Mouse (Mus musculus) midbrain, embryonic 10.5 days (tissue): Measurements from ENCODE around the gene Fus. TPM values are rescaled to one million over a fixed set of nuclear protein-coding genes. Genes with fewer than 3 reads are reported as not detected.
"Not testable (repeated sequence)": the region's sequence is repeated elsewhere in the genome, so short reads cannot be mapped to it uniquely, and the experiment has no call there.

ENCODE experiments used
- DNase-seq: peaks from one replicate; pipeline ENCODE4 v3.0.0-alpha.2; 2017; ENCODE audit warnings: low spot score
- H3K27ac ChIP-seq: fragments of 300-500 bp; sonication (generic); replicated peaks from 2 replicates; pipeline ENCODE4 v1.5.1; 2016; ENCODE audit warnings: mild to moderate bottlenecking
- H3K27me3 ChIP-seq: fragments of 300-500 bp; sonication (generic); 2 replicates; pipeline ENCODE4 v1.6.1; 2016; ENCODE audit warnings: low read depth, mild to moderate bottlenecking; ENCODE audit not compliant: poor library complexity, severe bottlenecking
- H3K36me3 ChIP-seq: fragments of 300-500 bp; sonication (generic); 2 replicates; pipeline ENCODE4 v1.6.1; 2016; ENCODE audit warnings: mild to moderate bottlenecking, moderate library complexity
- H3K4me1 ChIP-seq: fragments of 300-500 bp; sonication (generic); 2 replicates; pipeline ENCODE4 v1.6.1; 2016
- H3K4me3 ChIP-seq: fragments of 300-500 bp; sonication (generic); 2 replicates; pipeline ENCODE4 v1.5.1; 2016; ENCODE audit warnings: mild to moderate bottlenecking, moderate library complexity
- H3K9me3 ChIP-seq: fragments of 300-500 bp; sonication (generic); replicated peaks from 2 replicates; pipeline ENCODE4 v1.6.1; 2016; ENCODE audit warnings: mild to moderate bottlenecking
- WGBS: fragments of 180-500 bp; shearing (Covaris S2); methylation state at CpG from one replicate; pipeline ENCODE4 v1.1.7; 2016; 5-methylcytosine and 5-hydroxymethylcytosine counted together
- polyA plus RNA-seq: library from polyadenylated mRNA; unstranded; fragments of >200 nt; fragmentation: Nextera tagmentation; extraction: Ambion mirVana; gene quantifications from 2 replicates; pipeline ENCODE4 v1.2.1, GENCODE M21; 2016

Gene Fus
- polyA plus RNA-seq, 1 experiment from 2014 or later = 336 TPM

DNA sequence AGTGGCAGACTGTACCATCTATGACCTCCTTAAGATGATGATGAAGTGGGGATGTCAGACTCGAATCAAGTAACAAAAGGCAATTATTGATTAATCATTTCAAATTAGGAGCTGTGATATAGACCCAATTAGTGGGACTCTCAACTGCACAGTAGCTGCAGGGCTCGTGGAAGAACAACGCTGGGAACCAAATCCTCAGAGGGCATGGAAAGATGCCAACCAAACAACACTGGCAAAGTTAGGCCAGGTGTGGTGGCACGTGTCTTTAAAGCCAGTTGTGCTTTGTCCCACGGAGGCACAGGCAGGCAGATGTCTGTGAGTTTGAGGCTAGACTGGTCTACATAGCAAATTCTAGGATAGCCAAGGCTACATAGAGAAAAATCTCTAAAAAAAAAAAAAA, 36.6 kb upstream of the Fus start:
- peaks cover 54% of the 10 kb centered on the region for H3K4me1 ChIP-seq
- H3K9me3 ChIP-seq = no peaks in the 10 kb centered on the region
- peaks cover 36% of the 10 kb centered on the region for H3K27me3 ChIP-seq
- DNase-seq = no peak
- 87% methylated on average over 5 of the region's 5 CpGs for WGBS
- H3K4me3 ChIP-seq = no peak overlapping the region
- H3K36me3 ChIP-seq = peaks cover 23% of the 10 kb centered on the region
- H3K27ac ChIP-seq = no peak overlapping the region

DNA sequence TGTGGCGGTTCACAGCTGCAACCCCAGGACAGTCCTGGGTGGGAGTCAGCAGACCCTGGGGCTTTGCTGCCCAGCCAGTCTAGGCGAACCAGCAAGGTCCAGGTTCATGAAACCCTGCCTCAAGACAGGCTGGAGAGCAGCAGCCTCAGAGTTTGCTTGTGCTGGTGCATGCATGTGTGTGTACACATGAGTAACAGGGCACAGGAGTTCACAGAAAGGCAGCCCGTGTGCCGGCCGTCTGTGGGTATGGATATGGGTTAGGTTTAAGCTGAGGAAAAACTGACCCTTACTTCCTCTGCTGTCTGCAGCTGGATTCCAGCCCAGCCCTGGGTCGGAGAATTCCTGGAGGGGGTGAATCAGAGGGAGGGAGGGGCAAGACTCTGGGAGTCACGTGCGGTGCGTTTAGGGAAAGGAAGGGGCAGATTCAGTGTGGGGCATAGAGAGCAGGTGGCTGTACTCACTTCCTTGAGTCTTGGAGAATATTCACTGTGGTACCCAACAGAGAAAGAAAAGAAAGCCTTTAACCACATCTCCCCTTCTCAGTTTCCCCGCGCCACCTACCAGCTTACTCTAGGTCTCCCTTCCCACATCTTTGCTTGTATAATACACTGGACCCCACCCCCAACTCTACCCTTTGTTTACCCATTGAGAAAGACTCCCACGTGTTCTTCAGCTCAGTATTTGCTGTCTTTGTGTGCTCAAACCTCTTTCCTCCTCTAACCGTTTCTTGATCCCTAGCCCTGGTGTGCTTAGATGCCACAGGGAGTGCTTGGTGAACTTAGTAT, 35.7 kb upstream of the Fus start:
- Histone ChIP-seq H3K27ac (peak overlapping the region; percentile 70), H3K4me1 (peaks cover 63% of the 10 kb centered on the region), H3K4me3 (no peak overlapping the region; the same call in 1 of the 2 replicates), H3K27me3 (peaks cover 41% of the 10 kb centered on the region), H3K9me3 (no peaks in the 10 kb centered on the region), H3K36me3 (peaks cover 14% of the 10 kb centered on the region)
- DNase-seq = peak; percentile 28
- WGBS = 35% methylated on average over 13 of the region's 13 CpGs

DNA sequence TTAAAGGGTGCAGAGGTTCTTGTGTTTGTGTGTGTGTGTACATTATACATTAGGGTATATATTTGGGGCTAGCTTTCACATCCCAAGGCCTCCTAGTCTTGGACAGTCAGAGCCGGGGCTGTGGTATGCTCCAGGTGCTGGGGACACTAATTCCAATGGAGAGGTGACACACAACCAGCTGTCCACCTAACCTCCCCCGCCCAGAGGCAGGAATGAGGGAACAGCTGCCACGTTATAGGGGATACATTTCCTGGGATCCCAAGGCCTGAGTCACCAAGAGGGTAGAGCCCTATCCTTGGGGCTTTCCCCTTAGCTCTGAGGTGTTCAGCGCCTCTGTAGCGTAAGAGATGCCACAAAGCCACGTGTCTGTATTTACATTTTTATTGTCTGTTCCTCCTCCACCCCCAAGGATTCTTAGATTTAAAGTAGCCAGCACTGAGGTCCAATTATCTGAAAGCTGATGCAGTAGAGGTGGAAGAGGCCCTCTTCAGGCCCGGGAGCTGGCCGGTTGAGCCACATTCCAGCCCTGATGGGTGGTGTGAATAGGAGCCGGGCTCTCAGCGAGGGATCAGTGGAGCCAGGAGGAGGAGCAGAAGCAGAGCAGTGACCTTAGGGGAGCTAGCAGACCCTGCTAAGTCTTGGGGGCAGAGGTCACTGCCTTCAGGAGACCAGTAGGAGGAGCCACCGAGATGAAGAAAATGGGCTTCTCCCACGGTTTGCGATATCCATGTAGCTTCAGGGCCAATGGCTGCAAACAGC, 34.8 kb upstream of the Fus start:
- Histone ChIP-seq H3K36me3 (0 out of 2 replicates have a peak, but pooled peaks cover 6% of the 10 kb centered on the region), H3K27me3 (peaks cover 39% of the 10 kb centered on the region), H3K9me3 (no peaks in the 10 kb centered on the region), H3K4me1 (peaks cover 63% of the 10 kb centered on the region), H3K27ac (peak overlapping the region; percentile 70), H3K4me3 (peak overlapping the region; percentile 11; the same call in 1 of the 2 replicates)
- WGBS = 11% methylated on average over 13 of the region's 13 CpGs
- DNase-seq = peak; percentile 57

DNA sequence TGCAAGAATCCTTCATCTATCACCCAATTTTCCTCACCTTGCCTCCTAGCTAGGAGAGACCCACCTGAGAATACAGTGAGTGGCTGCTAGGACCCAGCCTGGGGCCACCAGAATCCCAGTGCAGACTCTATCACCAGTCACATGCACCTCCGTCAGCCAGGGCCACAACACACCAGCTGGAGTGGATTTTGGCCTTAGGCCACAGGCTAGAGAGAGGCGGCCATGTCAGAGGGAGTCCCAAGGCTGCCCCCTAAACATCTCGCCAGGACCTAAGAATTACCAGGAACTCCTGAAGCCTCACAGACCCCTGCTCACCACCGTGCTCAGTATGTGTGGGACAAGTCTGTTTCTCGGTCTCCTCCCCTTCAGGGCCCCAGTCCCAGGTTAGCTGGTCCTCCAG, 33.2 kb upstream of the Fus start:
- Histone ChIP-seq H3K27me3 (peaks cover 23% of the 10 kb centered on the region), H3K9me3 (no peaks in the 10 kb centered on the region), H3K36me3 (no peaks in the 10 kb centered on the region), H3K4me3 (peak overlapping the region; percentile 18; the same call in 1 of the 2 replicates), H3K4me1 (peaks cover 59% of the 10 kb centered on the region), H3K27ac (peak overlapping the region; percentile 87; the same call in 1 of the 2 replicates)
- DNase-seq = no peak
- 86% methylated on average over 5 of the region's 5 CpGs for WGBS

DNA sequence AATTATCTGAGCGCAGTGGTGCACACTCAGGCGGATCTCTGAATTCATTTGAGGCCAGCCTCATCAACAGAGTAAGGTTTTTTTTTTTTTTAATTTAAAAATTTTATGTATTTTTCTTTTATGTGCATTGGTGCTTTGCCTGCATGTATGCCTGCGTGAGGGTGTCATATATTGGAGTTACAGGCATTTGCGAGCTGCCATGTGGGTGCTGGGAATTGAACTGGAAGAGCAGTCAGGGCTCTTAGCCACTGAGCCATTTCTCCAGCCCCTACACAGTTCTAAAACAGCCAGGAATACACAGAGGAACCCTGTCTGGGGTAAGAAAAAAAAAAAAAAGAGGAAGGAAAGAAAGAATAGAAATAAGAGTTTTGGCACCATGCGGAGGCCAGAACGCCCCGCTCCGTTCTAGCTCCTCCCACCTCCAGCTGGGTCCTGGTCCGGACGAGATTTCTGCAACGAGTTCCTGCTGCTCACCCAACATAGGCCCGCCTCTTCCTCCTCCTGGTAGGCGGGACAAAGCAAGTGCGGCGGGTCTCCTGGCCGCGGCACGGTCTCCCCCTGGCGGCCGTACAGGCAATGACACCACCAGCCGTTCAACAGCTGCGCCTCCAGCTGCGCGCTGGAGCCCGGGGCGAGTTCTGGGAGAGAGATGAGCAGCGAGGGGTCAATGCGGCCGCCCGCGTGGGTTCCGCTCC, 32.1 kb upstream of the Fus start:
- Histone ChIP-seq H3K9me3 (no peaks in the 10 kb centered on the region), H3K27ac (peak overlapping the region; percentile 87), H3K36me3 (no peaks in the 10 kb centered on the region), H3K27me3 (peaks cover 12% of the 10 kb centered on the region), H3K4me1 (peaks cover 52% of the 10 kb centered on the region), H3K4me3 (peak overlapping the region; percentile 70)
- DNase-seq = peak; percentile 94
- 7% methylated on average over 32 of the region's 32 CpGs for WGBS

DNA sequence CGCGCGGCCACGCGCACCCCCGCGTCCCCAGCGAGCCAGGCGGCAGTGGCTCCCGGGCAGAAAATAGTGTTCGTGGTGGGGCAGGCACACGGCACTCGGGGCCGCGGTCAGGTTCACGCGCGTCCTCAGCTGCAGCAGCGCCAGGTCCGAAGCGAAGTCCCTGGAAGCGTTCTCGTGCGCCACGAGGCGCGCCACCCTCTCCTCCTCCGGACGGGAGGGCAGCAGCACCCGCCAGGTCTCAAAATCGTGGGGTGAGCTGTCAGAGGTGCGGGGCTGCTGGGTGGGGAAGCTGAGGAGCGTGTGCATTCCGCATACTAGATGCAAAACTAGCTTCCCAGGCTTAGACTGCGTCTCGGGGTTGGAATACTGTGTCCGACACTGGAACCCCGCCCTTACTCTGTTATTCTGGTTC, 31.5 kb upstream of the Fus start:
- peak overlapping the region; percentile 70 for H3K4me3 ChIP-seq
- no peaks in the 10 kb centered on the region for H3K9me3 ChIP-seq
- H3K36me3 ChIP-seq = no peaks in the 10 kb centered on the region
- H3K27ac ChIP-seq = peak overlapping the region; percentile 87
- peaks cover 52% of the 10 kb centered on the region for H3K4me1 ChIP-seq
- no peak for DNase-seq
- WGBS = under 1% methylated on average over 38 of the region's 38 CpGs
- peaks cover 6% of the 10 kb centered on the region for H3K27me3 ChIP-seq

DNA sequence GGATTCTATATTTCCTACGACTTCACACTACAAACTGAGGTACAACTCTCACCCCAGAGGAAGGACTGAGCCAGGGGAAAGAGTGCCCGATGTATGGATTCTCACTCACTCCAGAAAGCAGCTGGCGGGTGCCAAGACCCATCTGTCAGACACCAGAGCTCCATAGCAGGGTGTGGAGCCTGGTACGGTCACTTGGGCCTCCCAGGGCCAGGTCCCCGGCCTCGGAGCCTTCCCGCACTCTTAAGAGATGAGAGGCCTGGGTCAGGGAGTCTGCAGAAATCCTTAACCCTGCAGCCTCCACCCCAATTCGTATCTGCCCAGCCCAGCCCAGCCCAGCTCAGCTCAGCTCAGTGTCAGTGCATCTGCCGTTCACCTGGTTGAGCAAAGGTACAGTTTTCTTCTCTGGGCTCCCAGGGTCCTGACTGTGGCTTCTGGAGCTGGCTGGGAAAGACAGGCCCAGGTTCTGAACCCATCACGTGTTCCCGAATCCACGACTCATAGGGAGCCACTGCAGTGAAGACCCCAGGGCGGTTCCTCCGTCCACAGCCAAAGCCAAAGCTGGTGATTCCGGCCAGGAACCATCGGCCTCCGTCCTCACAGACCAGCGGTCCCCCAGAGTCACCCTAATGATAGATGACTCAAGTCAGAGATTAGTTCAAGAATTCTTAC, 30.9 kb upstream of the Fus start:
- H3K9me3 ChIP-seq = no peaks in the 10 kb centered on the region
- 60% methylated on average over 18 of the region's 18 CpGs for WGBS
- peak overlapping the region; percentile 70 for H3K4me3 ChIP-seq
- DNase-seq = peak; percentile 19
- peaks cover 49% of the 10 kb centered on the region for H3K4me1 ChIP-seq
- H3K36me3 ChIP-seq = no peaks in the 10 kb centered on the region
- peaks cover 6% of the 10 kb centered on the region for H3K27me3 ChIP-seq
- H3K27ac ChIP-seq = peak overlapping the region; percentile 87

DNA sequence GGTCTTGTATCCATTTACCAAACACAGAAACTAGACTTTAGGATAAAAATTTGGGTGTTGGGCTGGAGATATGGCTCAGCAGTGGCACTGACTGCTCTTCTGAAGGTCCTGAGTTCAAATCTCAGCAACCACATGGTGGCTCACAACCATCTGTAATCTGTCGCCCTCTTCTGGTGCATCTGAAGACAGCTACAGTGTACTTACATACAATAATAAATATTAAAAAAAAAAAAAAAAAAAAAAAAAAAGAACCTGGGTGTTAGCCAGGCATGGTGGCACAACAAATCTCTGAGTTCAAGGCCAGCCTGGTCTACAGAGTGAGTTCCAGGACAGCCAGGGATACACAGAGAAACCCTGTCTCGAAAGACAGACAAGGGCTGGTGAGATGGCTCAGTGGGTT, 25.2 kb upstream of the Fus start:
- WGBS = 54% methylated on average over 2 of the region's 2 CpGs
- not testable (repeated sequence) for H3K4me3 ChIP-seq, H3K27ac ChIP-seq, DNase-seq, H3K9me3 ChIP-seq, H3K36me3 ChIP-seq, H3K4me1 ChIP-seq
- H3K27me3 ChIP-seq = peaks cover 38% of the 10 kb centered on the region

DNA sequence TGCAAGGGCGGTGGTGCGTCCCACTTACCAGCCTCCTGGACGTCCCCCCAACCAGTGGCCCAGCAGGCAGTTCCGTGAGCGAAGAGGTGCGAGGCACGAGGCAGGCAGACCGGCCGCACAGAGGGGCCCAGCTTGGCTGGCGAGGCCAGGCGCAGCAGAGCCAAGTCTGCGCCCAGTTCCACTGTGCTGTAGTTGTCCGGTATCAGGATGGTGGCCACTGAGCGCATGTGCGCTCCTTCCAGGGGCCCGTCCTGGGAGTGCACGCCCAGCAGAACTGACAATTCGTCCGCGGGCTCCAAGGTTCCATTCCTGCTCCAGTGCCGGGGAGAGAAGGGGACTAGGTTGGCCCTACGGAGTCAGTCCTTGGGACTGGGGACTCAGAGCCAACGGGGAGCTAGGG, 22.6 kb upstream of the Fus start:
- DNase-seq = no peak
- Histone ChIP-seq H3K27ac (no peak overlapping the region), H3K27me3 (peaks cover 38% of the 10 kb centered on the region), H3K4me1 (peaks cover 5% of the 10 kb centered on the region), H3K4me3 (peak overlapping the region; percentile 27), H3K9me3 (no peaks in the 10 kb centered on the region), H3K36me3 (no peaks in the 10 kb centered on the region)
- 15% methylated on average over 23 of the region's 23 CpGs for WGBS

DNA sequence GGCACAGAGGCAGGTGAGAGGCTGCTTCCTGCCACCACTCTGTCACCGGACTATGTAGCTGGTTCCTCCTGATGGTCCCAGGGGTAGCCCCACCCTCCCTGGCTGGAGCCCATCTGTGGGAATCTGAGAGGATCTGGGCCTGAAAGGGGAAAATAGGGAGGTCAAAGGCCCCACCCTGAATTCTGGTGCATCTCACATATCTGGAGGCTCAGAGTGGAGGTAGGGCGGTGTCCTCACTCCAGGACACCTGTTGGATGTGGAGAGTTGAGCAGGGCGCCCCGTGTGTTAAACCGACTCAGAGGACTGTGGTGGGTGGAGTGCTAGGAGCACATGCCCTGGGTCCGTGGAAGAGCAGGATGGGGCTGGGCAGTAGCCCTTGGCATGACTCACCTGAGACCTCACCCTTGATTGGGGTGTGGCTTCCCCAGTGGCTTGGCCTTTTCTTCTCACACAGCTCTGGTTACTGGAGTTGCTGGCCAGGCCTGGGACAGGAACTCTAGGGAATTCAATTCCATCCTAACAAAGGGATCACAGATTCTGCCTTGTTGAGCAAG, 20.7 kb upstream of the Fus start, which contains the start of gene Prss36:
Prss36 (minus strand) TSS at position 256 of the 554 bp plus-strand sequence.
- Histone ChIP-seq H3K4me3 (no peak within 1 kb of the TSS), H3K9me3 (no peaks in the 10 kb centered on the region), H3K27ac (no peak within 1 kb of the TSS), H3K27me3 (peaks cover 38% of the 10 kb centered on the region), H3K36me3 (no peaks in the 10 kb centered on the region), H3K4me1 (peaks cover 5% of the 10 kb centered on the region)
- DNase-seq = no peak
- 83% methylated on average over 6 of the region's 6 CpGs for WGBS

DNA sequence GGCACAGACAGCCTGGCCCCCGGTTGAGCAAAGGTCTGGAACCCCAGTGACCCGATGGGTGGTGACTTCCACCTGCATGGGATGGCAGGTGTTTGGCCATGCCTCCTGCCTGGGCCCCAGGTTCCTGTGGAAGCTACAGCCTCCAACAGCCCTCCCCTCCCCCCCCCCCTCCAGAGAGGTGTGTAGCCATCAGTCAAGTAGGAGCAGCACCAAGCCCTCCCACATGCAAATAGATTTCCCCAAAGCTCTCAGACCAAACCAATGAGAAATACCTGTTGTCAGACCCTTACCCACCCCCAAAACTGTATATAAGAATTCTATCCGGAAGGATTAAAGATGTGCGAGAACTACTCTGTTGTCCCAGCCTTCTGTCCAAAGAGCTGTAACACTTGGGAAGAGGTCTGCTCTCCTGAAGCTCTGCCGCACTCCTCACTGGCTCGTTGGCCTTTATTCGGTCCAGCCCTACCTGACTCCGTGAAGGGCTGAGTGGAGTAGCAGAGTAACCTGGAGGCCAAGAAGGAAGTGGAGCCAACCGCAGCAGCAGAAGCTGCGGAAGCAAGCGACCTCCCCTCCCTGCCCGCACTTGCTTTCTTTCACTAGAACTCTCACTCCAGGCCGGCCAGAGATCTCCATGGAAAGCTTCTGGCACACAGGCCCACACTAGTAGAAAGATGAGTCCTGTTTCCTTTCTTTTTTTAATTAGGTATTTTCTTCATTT, 14.2 kb upstream of the Fus start:
- 49% methylated on average over 13 of the region's 13 CpGs for WGBS
- Histone ChIP-seq H3K36me3 (no peaks in the 10 kb centered on the region), H3K27me3 (no peaks in the 10 kb centered on the region), H3K4me3 (no peak overlapping the region), H3K4me1 (no peaks in the 10 kb centered on the region), H3K27ac (no peak overlapping the region), H3K9me3 (no peaks in the 10 kb centered on the region)
- DNase-seq = no peak
